Mouse (Mus musculus) spleen, adult 2 months (tissue): Measurements from ENCODE around the gene Ptges3. TPM values are rescaled to one million over a fixed set of nuclear protein-coding genes. Genes with fewer than 3 reads are reported as not detected.
"Not testable (repeated sequence)": the region's sequence is repeated elsewhere in the genome, so short reads cannot be mapped to it uniquely, and the experiment has no call there.

Experiments
- DNase-seq, 2 experiments: peaks; one replicate each; pipeline versions ENCODE4 v3.0.0 to v3.0.0-alpha.2; 2012 to 2021; ENCODE audit warnings: low spot score in 2 of 2, low read depth in 1 of 2
- H3K27ac ChIP-seq: fragments of 200-500 bp; 2 replicates; pipeline ENCODE4 v1.5.1; 2012; ENCODE audit warnings: low read length, inconsistent platforms; ENCODE audit not compliant: insufficient read depth
- H3K27me3 ChIP-seq: fragments of 200-500 bp; 2 replicates; pipeline ENCODE4 v1.6.1; 2012; ENCODE audit warnings: mild to moderate bottlenecking, moderate library complexity, low read length, inconsistent platforms; ENCODE audit not compliant: control insufficient read depth, insufficient read depth
- H3K36me3 ChIP-seq: fragments of 200-500 bp; 2 replicates; pipeline ENCODE4 v1.6.1; 2012; ENCODE audit warnings: mild to moderate bottlenecking, low read length, inconsistent platforms; ENCODE audit not compliant: control insufficient read depth, insufficient read depth
- H3K4me1 ChIP-seq: fragments of 200-500 bp; 2 replicates; pipeline ENCODE4 v1.6.1; 2011; ENCODE audit warnings: inconsistent platforms; ENCODE audit not compliant: control insufficient read depth, insufficient read depth, insufficient read length
- H3K4me3 ChIP-seq: fragments of 200-500 bp; 2 replicates; pipeline ENCODE4 v1.5.1; 2011; ENCODE audit warnings: mild to moderate bottlenecking, inconsistent platforms; ENCODE audit not compliant: insufficient read depth, insufficient read length; ENCODE audit errors: extremely low read depth
- CTCF ChIP-seq: fragments of 200-500 bp; IDR thresholded peaks from 2 replicates; pipeline ENCODE4 v1.5.1; 2011; ENCODE audit warnings: mild to moderate bottlenecking, inconsistent platforms; ENCODE audit not compliant: insufficient read depth, insufficient read length, insufficient replicate concordance; ENCODE audit errors: extremely low read depth
- POLR2A ChIP-seq: fragments of 200-500 bp; IDR thresholded peaks from 2 replicates; pipeline ENCODE4 v1.6.1; 2011; ENCODE audit warnings: low read depth, low read length, inconsistent platforms
- WGBS: fragments of 180-500 bp; shearing (Covaris S2); methylation state at CpG from one replicate; pipeline ENCODE4 v1.1.7; 2018; 5-methylcytosine and 5-hydroxymethylcytosine counted together
- polyA plus RNA-seq: library from polyadenylated mRNA; depleted of rRNA; stranded (reverse); fragments of >200 nt; gene quantifications from 2 replicates; pipeline ENCODE4 v1.2.3, GENCODE M21; 2012

The Ptges3 gene
- polyA plus RNA-seq, 1 experiment = 20.2 TPM

- 58% methylated on average over 3 of the region's 3 CpGs for WGBS
- Histone ChIP-seq H3K36me3 (peaks cover 33% of the 10 kb centered on the region), H3K27me3 (no peaks in the 10 kb centered on the region), H3K4me1 (peaks cover 6% of the 10 kb centered on the region; the same call in 1 of the 2 replicates), H3K27ac (no peak overlapping the region), H3K4me3 (no peak overlapping the region)
- TF ChIP-seq CTCF = no peak
- TF ChIP-seq POLR2A = no peak
- DNase-seq = no peak
Measured at GRCm38 (mm10) chr10:128043041-128043835, 15.5 kb upstream of the Ptges3 start.

- WGBS = 95% methylated on average over 8 of the region's 8 CpGs
- Histone ChIP-seq H3K27ac (no peak overlapping the region), H3K36me3 (peaks cover 30% of the 10 kb centered on the region), H3K4me3 (no peak overlapping the region), H3K27me3 (no peaks in the 10 kb centered on the region), H3K4me1 (no peaks in the 10 kb centered on the region)
- no peak for DNase-seq
- TF ChIP-seq CTCF = no peak
- no peak for TF ChIP-seq POLR2A
Measured at GRCm38 (mm10) chr10:128048157-128048556, 10.6 kb upstream of the Ptges3 start.

GRCm38 (mm10) chr10:128049741-128050140, 9.0 kb upstream of the Ptges3 start:
- Histone ChIP-seq H3K4me1 (no peaks in the 10 kb centered on the region), H3K4me3 (no peak overlapping the region), H3K27me3 (no peaks in the 10 kb centered on the region), H3K27ac (no peak overlapping the region), H3K36me3 (peaks cover 24% of the 10 kb centered on the region)
- TF ChIP-seq CTCF (no peak), POLR2A (no peak)
- DNase-seq = no peak
- WGBS = 96% methylated on average over 2 of the region's 2 CpGs

- Histone ChIP-seq H3K27me3 (no peaks in the 10 kb centered on the region), H3K27ac (no peak overlapping the region), H3K36me3 (peaks cover 24% of the 10 kb centered on the region), H3K4me3 (no peak overlapping the region), H3K4me1 (no peaks in the 10 kb centered on the region)
- 94% methylated on average over 2 of the region's 2 CpGs for WGBS
- DNase-seq = no peak
- TF ChIP-seq POLR2A (no peak), CTCF (no peak)
Measured at GRCm38 (mm10) chr10:128050355-128050754, 8.4 kb upstream of the Ptges3 start.

GRCm38 (mm10) chr10:128051589-128051988, 7.2 kb upstream of the Ptges3 start:
- no peaks in the 10 kb centered on the region for H3K4me1 ChIP-seq
- H3K27me3 ChIP-seq = no peaks in the 10 kb centered on the region
- 92% methylated on average over 5 of the region's 5 CpGs for WGBS
- TF ChIP-seq CTCF = no peak
- TF ChIP-seq POLR2A = no peak
- DNase-seq = no peak
- peaks cover 16% of the 10 kb centered on the region for H3K36me3 ChIP-seq
- H3K4me3 ChIP-seq = no peak overlapping the region
- H3K27ac ChIP-seq = no peak overlapping the region

- H3K4me1 ChIP-seq, DNase-seq, H3K27ac ChIP-seq, H3K4me3 ChIP-seq, H3K27me3 ChIP-seq: not testable (repeated sequence)
- H3K36me3 ChIP-seq = peaks cover 14% of the 10 kb centered on the region
- WGBS = 88% methylated on average over 1 of the region's 2 CpGs
Measured at GRCm38 (mm10) chr10:128052136-128052535, 6.6 kb upstream of the Ptges3 start.

- Histone ChIP-seq H3K27me3 (no peaks in the 10 kb centered on the region), H3K4me3 (no peak overlapping the region), H3K27ac (no peak overlapping the region), H3K4me1 (no peaks in the 10 kb centered on the region), H3K36me3 (peaks cover 11% of the 10 kb centered on the region)
- no peak for DNase-seq
- WGBS = 97% methylated on average over 8 of the region's 8 CpGs
- no peak for TF ChIP-seq CTCF
- no peak for TF ChIP-seq POLR2A
Measured at GRCm38 (mm10) chr10:128053001-128053400, 5.8 kb upstream of the Ptges3 start.
